Mouse (Mus musculus) testis, postnatal 14 days (tissue): ENCODE results near the gene Xirp1.

Experiments
- DNase-seq: peaks from one replicate; pipeline ENCODE4 v3.0.0; 2021; ENCODE audit warnings: low spot score

Gene Xirp1

GRCm38 (mm10) chr9:119970763-119971656 is 52.4 kb downstream of the Xirp1 start:
- no peak for DNase-seq

- no peak for DNase-seq
Observed at GRCm38 (mm10) chr9:119970221-119970620, 53.2 kb downstream of the Xirp1 start.

GRCm38 (mm10) chr9:119969811-119970210 is 53.6 kb downstream of the Xirp1 start:
- DNase-seq, result no peak

- DNase-seq, result no peak
Observed at GRCm38 (mm10) chr9:119966221-119966910, 57.0 kb downstream of the Xirp1 start.

GRCm38 (mm10) chr9:119965186-119965585 is 58.2 kb downstream of the Xirp1 start:
- DNase-seq, result no peak

- no peak for DNase-seq
Observed at GRCm38 (mm10) chr9:119964206-119964605, 59.2 kb downstream of the Xirp1 start.
